Mouse (Mus musculus) liver, postnatal 0 days (tissue): ENCODE results near the gene Tmem145.

Source experiments
- CTCF ChIP-seq: sonication (generic); IDR thresholded peaks from 2 replicates; pipeline ENCODE4 v1.5.1; 2016; ENCODE audit warnings: antibody characterized with exemption, low read depth
- EP300 ChIP-seq: IDR thresholded peaks from 2 replicates; pipeline ENCODE4 v1.6.1; 2016; ENCODE audit warnings: antibody characterized with exemption, low read depth, mild to moderate bottlenecking

DNA sequence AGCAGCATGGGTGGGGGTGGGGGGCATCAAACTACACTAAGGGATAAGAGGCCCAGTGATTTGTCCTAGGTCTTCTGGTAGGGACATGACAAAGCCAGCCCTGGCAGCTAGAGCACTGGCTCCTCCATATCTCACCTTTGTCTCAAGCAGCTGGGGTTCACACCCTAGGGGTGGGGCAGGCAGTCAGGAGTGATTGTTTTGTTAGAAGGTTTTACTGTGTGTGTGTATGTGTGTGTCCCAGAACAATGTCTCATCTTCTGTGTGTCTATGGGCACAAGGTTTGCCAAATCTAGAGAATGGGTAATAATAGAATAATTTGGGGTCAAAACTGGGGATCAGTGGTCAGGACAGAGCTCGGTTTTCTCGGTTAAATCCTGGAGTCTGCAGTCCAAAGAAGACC is 425 bp upstream of the Tmem145 start:
- TF ChIP-seq EP300 (no peak), CTCF (no peak)
